Comparison of ENCODE assay signal across 8 mouse cellular contexts in the genomic region with DNA sequence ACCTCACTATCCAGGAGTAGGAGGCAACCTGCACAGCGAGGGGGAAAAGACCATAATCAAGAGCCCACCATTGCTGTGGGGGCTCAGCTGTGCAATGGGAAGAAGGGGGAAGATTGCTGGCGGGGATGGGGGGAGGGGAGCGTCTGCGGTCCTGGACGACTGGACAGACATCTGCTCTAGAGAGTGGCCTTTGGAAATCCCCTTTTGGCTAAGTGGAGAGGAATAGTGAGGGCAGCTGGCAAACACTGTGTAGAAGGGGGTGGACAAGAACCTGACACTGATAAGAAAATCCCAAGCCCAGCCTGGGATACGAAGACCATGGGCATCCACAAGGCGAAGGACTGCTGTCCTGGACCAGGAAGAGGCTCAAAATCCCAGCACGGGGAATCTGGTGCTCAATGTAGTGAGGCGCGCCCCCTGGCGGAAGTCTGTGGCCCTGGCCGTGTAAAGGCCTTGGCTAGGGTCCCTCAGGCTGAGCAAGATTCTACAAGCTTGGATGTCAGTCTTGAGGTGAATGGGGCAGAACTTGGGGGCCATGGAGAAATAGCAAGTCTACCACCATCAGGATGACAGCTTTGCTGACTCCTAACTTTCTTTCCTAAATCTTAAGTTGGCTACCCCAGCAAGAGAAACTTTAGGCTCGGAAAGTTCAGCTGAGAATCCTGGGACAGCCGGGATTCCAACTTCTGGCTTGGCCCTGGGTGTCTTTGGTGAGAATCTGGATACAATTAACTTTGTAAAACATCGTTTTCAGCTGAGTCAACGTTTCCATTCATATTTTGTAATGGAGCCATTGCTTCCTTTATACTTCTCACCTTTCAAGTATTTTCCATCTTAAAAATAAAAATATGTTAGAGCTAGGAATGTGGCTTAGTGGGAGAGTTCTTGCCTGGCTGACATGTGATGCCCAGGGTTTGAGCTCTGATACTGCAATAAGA. TPM values are rescaled to one million over a fixed set of nuclear protein-coding genes. Genes with fewer than 3 reads are reported as not detected.
DNase-seq lines count a peak whose midpoint lies in the region; ATAC-seq lines count a peak whose summit lies in the region.

No protein-coding gene starts in this region.

- no peaks in the 10 kb centered on the region for H3K9me3 ChIP-seq in intestine, embryonic 14.5 days (ENCODE audit: control insufficient read depth, low read length)

- no peak overlapping the region for H3K4me2 ChIP-seq in intestine, embryonic 14.5 days (ENCODE audit: low read length)

- H3K27ac ChIP-seq in intestine, embryonic 14.5 days (ENCODE audit: low read depth) = no peak overlapping the region

- no peaks in the 10 kb centered on the region; the same call in 1 of the 2 replicates for H3K4me1 ChIP-seq in intestine, embryonic 14.5 days (replicated peaks; ENCODE audit: control insufficient read depth, insufficient read depth, low read length)

- no peak overlapping the region for H3K4me3 ChIP-seq in intestine, embryonic 14.5 days (ENCODE audit: low read depth, low read length)

- no peak overlapping the region for H3K9ac ChIP-seq in intestine, embryonic 14.5 days (ENCODE audit: low read length)

- no peaks in the 10 kb centered on the region for H3K36me3 ChIP-seq in intestine, embryonic 14.5 days (ENCODE audit: control insufficient read depth, insufficient read depth, low read length)

- no peaks in the 10 kb centered on the region for H3K27me3 ChIP-seq in intestine, embryonic 14.5 days (replicated peaks; ENCODE audit: control insufficient read depth, insufficient read depth, low read length)

- 35% methylated on average over 16 of the region's 16 CpGs for whole genome bisulfite sequencing in intestine, embryonic 14.5 days

- intact Hi-C loops in left cerebral cortex, postnatal 10 days (cut with DNase I) = loop anchor here (5.0 kb wide), 1 partner anchor 120 kb away; no protein-coding TSS in a partner anchor

- 0 out of 2 replicates have a peak, but pooled peaks have one; percentile 76 for ATAC-seq in intestine, embryonic 14.5 days (replicated peaks; ENCODE audit: low FRiP score, low TSS enrichment, low read depth)

- peak; percentile 49 for DNase-seq in T-cell, adult 2 months (ENCODE audit: low spot score)
- DNase-seq in cerebellum, postnatal 4 days (ENCODE audit: low spot score in 2 of 2) = peak; percentile 82 to 87
- DNase-seq in gastrocnemius, adult 8-10 months (ENCODE audit: low spot score in 2 of 2) = peak; percentile 73 to 82
- peak; percentile 93 for DNase-seq in intestine, embryonic 14.5 days (ENCODE audit: low spot score)
- peak; percentile 61 to 84 for DNase-seq in left cerebral cortex, postnatal 10 days (ENCODE audit: extremely low spot score in 1 of 2, low spot score in 2 of 2)
- DNase-seq in mesoderm, embryonic 11.5 days (ENCODE audit: low read depth, low spot score) = peak; percentile 88
- peak; percentile 55 to 72 for DNase-seq in right cerebral cortex, postnatal 36 days (ENCODE audit: low spot score in 2 of 2)
- DNase-seq in urinary bladder, postnatal 36 days (ENCODE audit: low spot score in 2 of 2) = peak; percentile 67 to 81

RNA-seq across cellular contexts. Expression of gene Tmem239, which starts 5.5 kb away (rescaled TPM):
- not detected for total RNA-seq in gastrocnemius, adult 8-10 months (2022)
- polyA plus RNA-seq in intestine, embryonic 14.5 days (2014; fragmentation: Nextera tagmentation; extraction: Ambion mirVana) = not detected in 2 replicates
- total RNA-seq in left cerebral cortex, postnatal 10 days (2021) = not detected

RNA-seq across cellular contexts. Expression of gene 1700020A23Rik, which starts 6.8 kb away (rescaled TPM):
- total RNA-seq in gastrocnemius, adult 8-10 months (2022) = not detected
- polyA plus RNA-seq in intestine, embryonic 14.5 days (2014; fragmentation: Nextera tagmentation; extraction: Ambion mirVana) = 0.52 TPM in 1 of 2 replicates, not detected in the other
- total RNA-seq in left cerebral cortex, postnatal 10 days (2021) = not detected

RNA-seq across cellular contexts. Expression of gene Gm28372, which starts 6.8 kb away (rescaled TPM):
- total RNA-seq in gastrocnemius, adult 8-10 months (2022) = not detected
- polyA plus RNA-seq in intestine, embryonic 14.5 days (2014; fragmentation: Nextera tagmentation; extraction: Ambion mirVana) = not detected in 2 replicates
- total RNA-seq in left cerebral cortex, postnatal 10 days (2021) = not detected

RNA-seq across cellular contexts. Expression of gene Vps16, which starts 12.3 kb away (rescaled TPM):
- 10 to 100 TPM; 13.2 to 20.5 (median 18.2) TPM for total RNA-seq in gastrocnemius, adult 8-10 months (2022)
- polyA plus RNA-seq in intestine, embryonic 14.5 days (2014; fragmentation: Nextera tagmentation; extraction: Ambion mirVana) = 62.7 and 78.0 TPM in 2 replicates
- total RNA-seq in left cerebral cortex, postnatal 10 days (2021) = 100 to 1,000 TPM in 1 of 2 experiments, 10 to 100 TPM in 1; 83.9 to 105 TPM

RNA-seq across cellular contexts. Expression of gene Pced1a, which starts 12.7 kb away (rescaled TPM):
- total RNA-seq in gastrocnemius, adult 8-10 months (2022) = 1 to 10 TPM; 3.7 to 6.2 (median 3.8) TPM
- polyA plus RNA-seq in intestine, embryonic 14.5 days (2014; fragmentation: Nextera tagmentation; extraction: Ambion mirVana) = 10.1 and 11.7 TPM in 2 replicates
- total RNA-seq in left cerebral cortex, postnatal 10 days (2021) = 10 to 100 TPM; 22.8 to 23.4 TPM
